Mouse (Mus musculus): ENCODE measurements around the gene Cchcr1.
"Not testable (repeated sequence)": the region's sequence is repeated elsewhere in the genome, so short reads cannot be mapped to it uniquely, and the experiment has no call there.

The Cchcr1 gene

GRCm38 (mm10) chr17:35516652-35517500, at the start of gene Cchcr1, which contains the start of gene Tcf19:
Cchcr1 (plus strand) TSS chr17:35517100.
Tcf19 (minus strand) TSS chr17:35516824.
- DNase-seq, result peak; percentile 98

- not testable (repeated sequence) for DNase-seq
Observed at GRCm38 (mm10) chr17:35468936-35469335, 48.0 kb upstream of the Cchcr1 start.

DNA sequence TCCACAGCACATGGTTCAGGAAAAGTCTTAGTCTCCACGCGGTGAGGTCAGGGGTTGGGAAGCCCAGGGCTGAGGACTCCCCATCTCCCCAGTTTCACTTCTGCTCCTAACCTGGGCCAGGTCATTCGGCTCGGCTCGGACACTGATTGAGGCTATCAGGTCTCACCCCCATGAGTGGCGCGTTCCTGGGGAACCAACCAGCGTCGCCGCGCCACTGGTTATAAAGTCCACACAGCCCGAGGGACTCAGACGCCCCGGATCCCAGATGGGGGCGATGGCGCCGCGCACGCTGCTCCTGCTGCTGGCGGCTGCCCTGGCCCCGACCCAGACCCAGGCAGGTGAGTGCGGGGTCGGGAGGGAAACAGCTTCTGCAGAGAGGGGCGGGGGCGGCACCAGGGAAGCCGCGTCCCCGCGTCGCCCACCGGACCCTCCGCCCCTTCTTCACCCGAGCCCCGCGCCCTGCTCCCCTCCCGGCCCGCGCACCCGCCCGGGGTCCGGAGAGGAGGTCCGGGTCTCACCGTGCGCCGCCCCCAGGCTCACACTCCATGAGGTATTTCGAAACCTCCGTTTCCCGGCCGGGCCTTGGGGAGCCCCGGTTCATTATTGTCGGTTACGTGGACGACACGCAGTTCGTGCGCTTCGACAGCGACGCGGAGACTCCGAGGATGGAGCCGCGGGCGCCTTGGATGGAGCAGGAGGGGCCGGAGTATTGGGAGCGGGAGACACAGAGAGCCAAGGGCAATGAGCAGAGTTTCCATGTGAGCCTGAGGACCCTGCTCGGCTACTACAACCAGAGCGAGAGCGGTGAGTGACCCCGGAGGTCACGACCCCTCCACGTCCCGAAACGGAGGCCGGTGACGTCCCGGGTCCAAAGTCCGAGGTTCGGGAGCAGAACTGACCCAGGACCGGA, 46.8 kb upstream of the Cchcr1 start, which contains the start of gene H2-Q10:
H2-Q10 (plus strand) TSS at position 248 of the 910 bp plus-strand sequence.
- DNase-seq, result no peak

DNA sequence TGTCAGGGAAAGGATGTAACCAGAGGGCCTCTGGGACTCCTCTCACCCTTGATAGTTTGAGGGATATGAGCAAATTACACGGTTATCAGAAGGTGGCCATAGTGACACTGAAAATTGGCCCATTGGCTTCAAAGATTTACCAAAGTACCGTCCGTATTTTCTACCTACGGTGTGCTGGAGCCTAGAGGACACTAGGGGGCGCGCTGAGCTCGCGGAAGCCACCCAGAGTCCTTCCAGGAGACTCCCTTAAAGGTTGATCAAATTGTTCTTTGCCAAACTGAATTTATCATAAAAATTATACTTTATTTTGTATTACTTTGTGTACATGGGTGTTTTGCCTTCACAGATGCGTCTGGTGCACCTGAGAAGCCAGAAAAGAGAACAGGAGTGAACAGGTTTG, 32.8 kb upstream of the Cchcr1 start:
- peak; percentile 61 for DNase-seq

- DNase-seq, result no peak
Observed at GRCm38 (mm10) chr17:35485702-35486101, 31.2 kb upstream of the Cchcr1 start.

GRCm38 (mm10) chr17:35486726-35487125, 30.2 kb upstream of the Cchcr1 start:
- no peak for DNase-seq

DNA sequence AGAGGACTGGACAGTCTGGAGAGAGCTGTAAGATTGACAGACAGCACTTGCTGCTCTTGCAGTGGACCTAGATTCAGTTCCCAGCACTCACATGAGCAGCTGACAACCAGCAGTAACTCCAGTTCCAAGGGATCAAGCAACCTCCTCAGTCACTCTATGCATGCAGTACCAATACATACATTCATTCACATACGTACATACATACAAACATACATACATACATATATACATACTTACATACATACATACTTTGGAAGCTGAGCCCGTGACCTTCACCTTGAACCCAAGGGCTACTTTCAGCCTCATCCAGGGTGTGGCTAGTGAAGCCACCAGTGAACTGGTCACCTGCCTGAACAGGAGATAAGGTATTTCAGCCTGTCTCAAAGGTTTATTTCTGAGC, 28.9 kb upstream of the Cchcr1 start:
- DNase-seq, result no peak

- DNase-seq, result no peak
Observed at GRCm38 (mm10) chr17:35490320-35490719, 26.6 kb upstream of the Cchcr1 start.

DNA sequence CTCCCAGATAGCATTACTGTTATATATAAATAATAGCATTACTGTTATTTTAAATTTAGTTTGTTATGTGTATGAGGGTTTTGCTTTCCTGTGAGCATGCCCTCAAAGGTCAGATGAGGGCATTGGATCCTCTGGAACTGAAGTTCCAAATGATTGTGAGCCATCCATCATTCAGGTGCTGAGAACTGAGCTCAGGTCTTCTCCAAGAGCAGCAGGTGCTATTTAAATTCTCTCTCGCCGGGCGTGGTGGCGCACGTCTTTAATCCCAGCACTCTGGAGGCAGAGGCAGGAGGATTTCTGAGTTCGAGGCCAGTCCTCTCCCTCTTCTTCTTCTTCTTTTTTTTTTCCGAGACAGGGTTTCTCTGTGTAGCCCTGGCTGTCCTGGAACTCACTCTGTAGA, 19.8 kb upstream of the Cchcr1 start:
- DNase-seq, result no peak

- no peak for DNase-seq
Observed at GRCm38 (mm10) chr17:35502226-35502625, 14.7 kb upstream of the Cchcr1 start.

DNA sequence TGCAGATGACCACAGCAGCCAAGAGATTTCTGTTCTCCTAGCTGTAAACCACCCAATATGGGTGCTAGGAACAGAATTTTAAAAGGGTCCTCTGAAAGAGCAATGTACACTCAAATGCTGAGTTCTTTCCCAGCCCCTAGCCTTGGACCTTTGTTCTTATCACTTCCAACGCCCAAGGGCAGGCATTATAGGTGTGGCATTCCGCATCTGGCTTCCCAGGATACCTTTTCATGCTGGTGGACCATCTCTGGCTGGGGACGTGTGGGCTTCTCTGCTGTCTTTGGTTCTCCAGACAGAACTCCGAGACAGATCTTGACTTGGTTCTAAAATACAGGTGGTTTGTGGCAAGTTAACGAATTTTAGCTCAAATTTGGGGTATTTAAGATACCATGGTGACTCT, 14.1 kb upstream of the Cchcr1 start:
- no peak for DNase-seq

- no peak for DNase-seq
Observed at GRCm38 (mm10) chr17:35503849-35504248, 13.1 kb upstream of the Cchcr1 start.

DNA sequence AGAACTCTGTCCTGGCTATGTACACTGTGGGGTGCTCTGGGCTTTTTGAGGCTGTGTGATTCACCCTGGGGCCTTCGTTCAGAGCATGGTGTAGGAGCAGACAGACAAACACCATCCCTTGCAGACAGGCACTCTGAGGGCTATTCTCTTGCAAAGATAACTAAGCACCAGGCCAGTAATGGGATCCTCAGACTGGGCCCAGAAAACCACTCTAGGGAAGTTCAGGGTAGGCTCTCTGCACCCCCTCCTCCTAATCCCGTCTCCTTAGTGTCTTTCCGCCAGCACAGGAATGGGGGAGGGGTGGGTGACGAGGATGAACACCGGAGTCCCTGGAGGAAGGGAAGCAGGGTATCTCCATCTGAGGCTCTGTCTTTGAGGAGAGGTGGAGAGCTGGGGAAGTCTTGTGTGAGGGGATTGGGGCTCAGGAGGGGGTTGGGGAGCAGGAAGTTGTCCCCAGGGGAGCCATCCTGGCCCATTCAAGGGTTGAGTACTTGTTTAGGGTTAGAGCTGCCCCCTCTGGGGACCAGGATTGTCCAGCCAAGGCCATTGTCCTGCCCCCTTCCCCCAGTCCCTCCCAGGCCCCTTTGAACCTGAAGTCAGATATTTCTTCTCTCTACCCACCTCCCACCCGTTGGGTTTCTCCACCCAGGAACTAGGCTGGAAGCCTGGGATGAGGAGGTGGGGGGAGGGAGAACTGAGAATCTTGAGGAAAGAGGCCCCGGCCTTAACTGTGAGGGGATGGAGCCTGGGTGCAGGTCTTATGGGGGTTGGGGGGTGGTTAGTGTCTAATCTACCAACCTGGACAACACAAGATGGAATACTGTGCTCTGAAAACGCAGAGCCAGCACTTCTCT, 12.0 kb upstream of the Cchcr1 start:
- no peak for DNase-seq

DNA sequence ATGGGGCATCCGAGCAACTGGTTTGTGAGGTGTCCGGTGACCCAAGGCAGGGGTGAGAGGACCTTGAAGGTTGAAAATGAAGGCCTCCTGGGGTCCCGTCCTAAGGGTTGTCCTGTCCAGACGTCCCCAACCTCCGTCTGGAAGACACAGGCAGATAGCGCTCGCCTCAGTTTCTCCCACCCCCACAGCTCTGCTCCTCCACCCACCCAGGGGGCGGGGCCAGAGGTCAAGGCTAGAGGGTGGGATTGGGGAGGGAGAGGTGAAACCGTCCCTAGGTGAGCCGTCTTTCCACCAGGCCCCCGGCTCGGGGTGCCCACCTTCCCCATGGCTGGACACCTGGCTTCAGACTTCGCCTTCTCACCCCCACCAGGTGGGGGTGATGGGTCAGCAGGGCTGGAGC, 11.1 kb upstream of the Cchcr1 start, which contains the start of gene Pou5f1:
Pou5f1 (plus strand) TSS at position 243 of the 400 bp plus-strand sequence.
- DNase-seq, result no peak

GRCm38 (mm10) chr17:35506881-35507280, 10.0 kb upstream of the Cchcr1 start:
- DNase-seq, result no peak

DNA sequence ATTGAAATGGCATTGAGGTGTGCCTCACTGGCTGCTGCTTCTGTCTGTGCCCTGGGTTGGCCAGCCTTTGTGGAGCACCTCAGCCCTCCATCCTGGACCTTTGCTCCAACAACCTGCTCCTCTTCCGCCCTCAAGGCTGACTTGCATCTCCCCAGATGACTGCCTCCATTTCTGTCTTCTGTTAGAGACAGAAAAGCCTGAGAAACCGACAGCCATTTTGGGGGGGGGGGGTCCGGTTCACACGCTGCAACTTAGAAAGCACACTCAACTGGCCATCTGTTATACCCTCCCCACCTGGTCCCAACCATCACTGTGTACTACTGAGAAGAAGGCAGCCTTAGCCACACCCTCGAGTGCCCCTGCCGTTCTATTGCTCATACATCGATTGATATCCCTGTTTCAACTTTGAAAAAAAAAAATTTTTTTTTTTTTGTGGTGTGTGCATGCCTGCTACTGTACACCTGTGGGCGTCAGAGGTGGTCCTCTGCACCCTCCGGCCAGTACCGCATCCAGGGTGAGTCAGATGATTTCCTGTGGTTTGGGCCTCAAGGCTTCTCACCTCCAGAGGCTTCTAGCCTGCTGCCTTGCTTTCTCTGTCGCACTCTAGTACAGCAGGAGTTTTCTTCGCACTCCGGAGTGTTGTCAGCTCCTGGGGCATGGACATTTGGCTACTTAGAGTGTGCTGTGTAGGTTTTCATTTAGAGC, 9.2 kb upstream of the Cchcr1 start:
- DNase-seq, result no peak

DNA sequence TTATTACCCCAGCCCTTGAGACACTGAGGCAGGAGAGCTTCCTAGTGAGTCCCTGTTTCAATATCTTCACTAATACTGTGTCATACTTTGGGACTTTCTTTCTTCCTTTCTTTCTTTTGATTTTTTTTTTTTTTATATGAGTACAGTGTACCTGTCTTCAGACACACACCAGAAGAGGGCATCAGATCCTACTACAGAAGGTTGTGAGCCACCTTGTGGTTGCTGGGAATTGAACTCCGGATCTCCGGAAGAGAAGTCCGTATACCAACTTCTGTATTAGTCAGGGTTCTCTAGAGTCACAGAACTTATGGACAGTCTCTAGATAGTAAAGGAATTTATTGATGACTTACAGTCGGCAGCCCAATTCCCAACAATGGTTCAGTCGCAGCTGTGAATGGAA, 8.6 kb upstream of the Cchcr1 start:
- not testable (repeated sequence) for DNase-seq

DNA sequence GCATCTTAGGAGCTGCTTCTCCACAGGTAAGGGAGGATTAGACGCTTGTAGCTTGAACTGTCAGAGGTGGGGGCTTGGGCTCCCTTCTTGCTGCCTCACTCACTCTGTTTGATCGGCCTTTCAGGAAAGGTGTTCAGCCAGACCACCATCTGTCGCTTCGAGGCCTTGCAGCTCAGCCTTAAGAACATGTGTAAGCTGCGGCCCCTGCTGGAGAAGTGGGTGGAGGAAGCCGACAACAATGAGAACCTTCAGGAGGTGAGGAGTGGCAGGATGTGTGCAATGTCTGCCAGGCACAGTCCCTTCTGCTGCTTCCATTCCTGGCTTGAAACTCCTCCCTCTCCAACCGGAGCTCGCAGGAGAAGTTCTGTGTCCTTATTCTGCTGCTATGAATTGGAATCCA, 7.6 kb upstream of the Cchcr1 start:
- peak; percentile 68 for DNase-seq

- no peak for DNase-seq
Observed at GRCm38 (mm10) chr17:35512916-35513626, 3.8 kb upstream of the Cchcr1 start.

- peak; percentile 85 for DNase-seq
Observed at GRCm38 (mm10) chr17:35513886-35514285, 3.0 kb upstream of the Cchcr1 start.

DNA sequence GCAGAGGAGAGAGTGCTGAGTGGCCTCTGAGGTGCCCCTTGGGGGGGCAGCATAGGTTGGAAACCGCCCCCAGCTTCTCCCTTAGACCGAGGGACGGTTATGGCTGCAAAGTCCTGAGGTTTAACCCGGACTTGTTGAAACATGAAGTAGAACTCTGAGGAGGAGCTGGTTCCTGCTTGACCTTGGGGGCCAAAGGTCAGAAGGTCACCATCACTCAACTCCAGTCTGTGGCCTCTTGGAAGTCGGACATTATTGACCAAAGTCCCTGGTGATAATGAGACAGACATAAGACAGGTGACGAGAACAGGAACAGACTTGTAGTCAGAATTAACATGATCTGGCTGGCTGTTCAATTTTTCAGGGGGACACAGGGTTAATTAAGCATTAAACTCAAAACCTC, 2.1 kb upstream of the Cchcr1 start:
- no peak for DNase-seq

Measured in lung, postnatal 10 days (tissue).